Mouse (Mus musculus) ES-Bruce4 (cell line): Measurements from ENCODE around the gene Plpp3.

Experiments
- CTCF ChIP-seq: IDR thresholded peaks from one replicate; pipeline ENCODE4 v1.8.1; 2011; ENCODE audit warnings: low read depth, low read length
- EP300 ChIP-seq: IDR thresholded peaks from 2 replicates; pipeline ENCODE4 v1.6.1; 2011; ENCODE audit warnings: low read depth, low read length; ENCODE audit not compliant: insufficient read depth
- POLR2A ChIP-seq: IDR thresholded peaks from one replicate; pipeline ENCODE4 v1.8.1; 2011; ENCODE audit warnings: low read length; ENCODE audit not compliant: insufficient read depth

DNA sequence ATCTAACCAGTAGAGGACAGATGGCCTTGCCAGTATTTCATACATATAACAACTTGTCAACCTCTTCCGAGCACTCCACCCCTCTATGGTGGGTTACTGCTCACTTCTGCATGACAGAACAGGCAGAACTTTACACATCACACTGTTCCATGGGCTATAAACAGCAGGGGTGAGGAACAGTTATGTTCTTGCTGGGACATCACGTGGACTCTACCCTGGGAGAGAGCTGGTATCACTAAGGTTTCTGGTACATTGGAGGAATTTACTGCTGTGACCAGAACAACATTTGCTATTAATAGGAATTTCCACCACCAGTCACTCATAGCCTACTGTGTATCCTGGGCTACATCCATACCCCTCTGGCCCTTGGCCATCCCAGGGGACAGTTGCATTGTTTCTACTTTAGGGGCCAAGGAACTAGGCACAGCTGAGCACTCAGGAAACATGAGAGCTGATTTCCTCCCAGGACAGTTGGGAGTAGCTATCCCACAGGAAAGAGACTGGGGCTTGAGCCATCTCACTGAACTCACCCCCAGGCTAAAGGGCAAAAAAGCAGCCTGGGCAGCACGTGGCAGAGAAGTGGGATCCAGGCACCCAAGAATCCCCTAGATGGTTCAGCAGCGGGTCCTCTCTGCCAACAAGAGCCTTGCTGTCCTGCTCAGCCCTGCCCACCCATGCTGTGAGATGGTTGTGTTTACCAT is 23.6 kb upstream of the Plpp3 start:
- TF ChIP-seq POLR2A, result no peak
- TF ChIP-seq CTCF, result no peak
- TF ChIP-seq EP300, result no peak
